Mouse (Mus musculus): ENCODE results near the gene E2f1.

Gene E2f1

DNA sequence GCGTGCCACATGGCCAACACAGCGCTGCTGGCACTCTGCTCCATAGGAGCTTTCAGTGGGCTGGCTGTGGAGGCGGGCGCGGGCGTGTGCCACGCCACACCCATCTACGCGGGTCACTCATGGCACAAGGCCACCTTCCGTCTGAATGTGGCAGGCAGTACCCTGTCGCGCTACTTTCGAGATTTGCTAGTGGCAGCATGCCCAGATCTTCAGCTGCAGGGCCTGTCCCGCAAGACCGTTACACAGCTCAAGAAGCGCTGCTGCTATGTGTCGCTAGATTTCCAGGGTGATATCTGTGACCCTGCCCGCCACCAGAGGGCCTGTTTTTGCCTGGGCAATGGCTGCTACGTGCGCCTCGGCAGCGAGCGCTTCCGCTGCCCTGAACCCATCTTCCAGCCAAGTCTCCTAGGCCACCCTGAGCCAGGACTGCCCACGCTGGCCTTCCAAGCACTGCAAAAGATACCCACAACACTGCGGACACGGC lies 17.2 kb downstream of the E2f1 start:
- DNase-seq (ENCODE audit: low read depth, low spot score) = no peak

DNA sequence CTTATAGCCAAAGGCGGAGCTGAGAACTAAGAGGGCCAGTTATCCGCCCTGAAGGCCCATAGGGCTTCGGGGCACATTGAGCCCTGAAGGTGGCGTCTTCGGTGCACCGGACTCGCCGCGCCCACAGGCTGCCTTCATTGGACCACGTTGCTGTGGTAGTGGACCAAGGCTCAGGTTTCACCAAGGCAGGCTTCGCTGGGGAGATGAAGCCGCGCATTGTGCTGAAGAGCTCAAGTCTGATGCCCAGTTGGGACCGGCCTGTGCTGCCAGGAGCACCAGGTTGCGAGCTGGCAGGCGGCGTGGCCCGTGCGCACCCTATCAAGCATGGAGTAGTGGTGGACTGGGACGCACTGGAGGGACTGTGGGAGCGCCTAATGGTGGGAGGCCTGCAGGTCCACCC lies 17.8 kb downstream of the E2f1 start:
- no peak for DNase-seq (ENCODE audit: low read depth, low spot score)

DNA sequence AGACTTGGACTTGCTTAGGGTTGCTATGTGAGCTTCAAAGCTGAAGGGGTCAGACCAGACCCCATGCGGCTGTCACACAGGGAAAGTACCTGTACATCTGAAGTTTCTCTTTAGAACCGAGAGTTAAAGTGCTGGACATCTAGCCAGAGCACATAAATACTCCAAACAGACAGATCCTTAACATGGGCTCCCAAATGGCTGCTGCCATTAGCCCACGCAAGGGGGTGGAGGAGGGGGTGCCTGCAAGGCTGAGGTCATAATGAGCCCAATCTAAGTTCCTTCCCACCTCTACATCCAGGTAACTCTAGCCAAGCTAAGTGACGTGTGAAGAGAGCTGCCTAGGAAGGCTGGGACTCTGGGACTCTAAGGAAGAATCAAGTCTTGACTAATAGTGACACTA lies 18.2 kb downstream of the E2f1 start, which contains the start of gene Actl10:
Gene Actl10 (plus strand): TSS at position 301 of the 400 bp plus-strand sequence.
- no peak for DNase-seq (ENCODE audit: low read depth, low spot score)

DNA sequence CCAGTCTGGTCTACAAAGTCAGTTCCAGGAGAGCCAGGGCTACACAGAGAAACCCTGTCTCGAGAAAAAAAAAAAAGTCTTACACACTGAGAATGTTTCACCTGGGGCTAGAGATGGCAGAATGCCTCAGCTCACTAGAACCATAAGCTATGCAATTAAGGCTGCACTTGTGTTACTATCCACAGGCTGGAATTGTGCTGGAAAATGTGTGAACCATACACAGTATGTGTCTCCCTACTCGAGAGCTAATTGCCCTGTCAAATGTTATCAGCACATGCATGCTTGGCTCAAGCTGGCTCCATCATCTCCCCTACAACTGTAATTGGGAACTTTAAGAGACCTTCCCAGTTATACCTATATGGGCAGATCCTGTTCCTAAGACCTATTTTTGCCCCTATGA lies 18.8 kb downstream of the E2f1 start:
- no peak for DNase-seq (ENCODE audit: low read depth, low spot score)

DNA sequence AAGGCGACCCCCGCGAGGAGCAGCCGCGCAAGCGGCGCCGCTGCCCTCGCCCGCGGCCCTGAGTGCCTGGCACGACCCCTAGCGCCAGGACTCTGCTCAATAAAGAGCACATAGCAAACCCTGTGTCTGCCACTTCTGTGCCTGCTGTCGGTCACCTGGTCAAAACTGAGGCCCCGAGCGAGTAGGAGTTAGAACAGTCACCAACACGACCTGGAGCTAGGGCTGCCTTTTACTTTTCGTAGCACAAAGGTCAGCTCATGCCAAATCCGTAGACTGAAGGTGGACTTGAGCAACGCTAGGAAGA lies 19.9 kb downstream of the E2f1 start:
- no peak for DNase-seq (ENCODE audit: low read depth, low spot score)

DNA sequence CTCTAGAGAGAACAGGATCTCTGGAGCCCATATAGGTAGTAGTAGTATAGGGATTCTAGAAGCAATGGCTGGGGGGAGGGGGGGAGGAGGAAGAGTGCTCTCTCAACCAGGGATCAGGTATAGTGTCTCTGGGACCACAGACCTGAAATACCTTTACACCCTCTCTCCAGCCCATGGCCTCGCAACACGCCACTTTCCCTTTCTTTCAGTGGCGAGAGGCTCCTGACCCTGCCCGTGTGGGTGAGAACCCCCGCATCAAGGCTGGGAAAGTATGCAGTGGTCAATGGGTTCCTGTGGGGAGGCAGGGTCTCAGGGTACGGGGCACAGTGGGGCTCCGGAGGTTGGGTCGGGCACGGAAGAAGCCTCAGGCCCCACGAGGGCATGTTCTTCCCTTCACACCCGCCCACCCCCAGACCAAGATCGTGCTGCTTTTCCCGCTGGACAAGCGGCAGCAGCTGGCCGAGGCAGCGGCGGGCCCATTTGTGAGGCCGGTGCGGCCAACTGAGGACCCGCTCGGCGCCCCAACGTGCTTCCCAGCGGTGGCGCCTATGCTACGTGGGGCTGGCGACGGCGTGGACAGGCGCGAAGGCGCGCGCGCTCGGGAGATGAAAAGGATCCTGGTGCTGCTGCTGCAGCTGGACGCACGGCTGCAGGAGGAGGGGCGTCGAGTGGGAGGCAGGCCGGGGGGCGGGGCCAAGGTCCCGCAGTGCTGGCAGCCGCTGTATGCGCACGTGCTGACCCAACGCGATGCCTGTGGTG lies 20.4 kb downstream of the E2f1 start:
- peak; percentile 75 for DNase-seq (ENCODE audit: low read depth, low spot score)

DNA sequence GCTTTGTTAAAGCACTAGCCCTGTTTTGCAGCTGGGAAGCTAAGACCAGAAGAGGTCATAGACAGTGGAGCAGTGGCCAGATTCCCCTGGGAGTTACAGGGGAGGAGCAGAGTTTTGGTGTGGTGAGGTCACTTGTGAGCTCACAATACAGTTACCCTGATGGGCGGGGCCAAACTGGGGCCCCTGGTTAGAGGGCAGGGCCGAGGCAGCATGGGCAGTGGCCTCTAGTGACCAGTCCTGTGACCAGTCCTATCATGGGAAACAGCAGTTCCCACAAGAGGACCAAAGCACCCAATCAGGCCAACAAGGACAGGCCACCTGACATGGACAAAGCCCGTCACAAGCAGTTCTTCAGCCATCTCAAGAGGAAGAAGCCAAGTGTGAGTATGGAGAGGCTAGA lies 21.0 kb downstream of the E2f1 start:
- no peak for DNase-seq (ENCODE audit: low read depth, low spot score)

DNA sequence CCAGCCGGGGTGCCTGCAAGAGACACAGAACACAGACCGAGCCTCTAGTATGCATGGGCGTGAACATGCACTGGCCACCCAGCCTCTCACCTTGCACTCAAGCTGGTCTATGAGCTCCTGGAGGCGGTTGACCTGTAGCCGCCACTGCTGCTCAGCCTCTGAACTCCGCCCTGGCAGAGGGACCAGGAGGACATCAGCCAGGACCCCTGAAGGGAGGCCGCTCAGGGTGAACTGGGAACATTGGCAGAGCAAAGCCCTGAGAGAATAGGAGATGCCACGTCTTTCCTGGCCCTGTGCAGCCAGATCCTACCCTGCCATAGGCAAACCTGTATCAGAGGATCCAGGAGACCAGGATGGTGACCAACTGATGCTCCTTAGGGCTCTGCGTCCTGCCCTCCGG lies 23.0 kb downstream of the E2f1 start, which contains the start of gene 1700003F12Rik:
Gene 1700003F12Rik (plus strand): TSS at position 375 of the 400 bp plus-strand sequence.
- DNase-seq (ENCODE audit: low read depth, low spot score) = no peak

DNA sequence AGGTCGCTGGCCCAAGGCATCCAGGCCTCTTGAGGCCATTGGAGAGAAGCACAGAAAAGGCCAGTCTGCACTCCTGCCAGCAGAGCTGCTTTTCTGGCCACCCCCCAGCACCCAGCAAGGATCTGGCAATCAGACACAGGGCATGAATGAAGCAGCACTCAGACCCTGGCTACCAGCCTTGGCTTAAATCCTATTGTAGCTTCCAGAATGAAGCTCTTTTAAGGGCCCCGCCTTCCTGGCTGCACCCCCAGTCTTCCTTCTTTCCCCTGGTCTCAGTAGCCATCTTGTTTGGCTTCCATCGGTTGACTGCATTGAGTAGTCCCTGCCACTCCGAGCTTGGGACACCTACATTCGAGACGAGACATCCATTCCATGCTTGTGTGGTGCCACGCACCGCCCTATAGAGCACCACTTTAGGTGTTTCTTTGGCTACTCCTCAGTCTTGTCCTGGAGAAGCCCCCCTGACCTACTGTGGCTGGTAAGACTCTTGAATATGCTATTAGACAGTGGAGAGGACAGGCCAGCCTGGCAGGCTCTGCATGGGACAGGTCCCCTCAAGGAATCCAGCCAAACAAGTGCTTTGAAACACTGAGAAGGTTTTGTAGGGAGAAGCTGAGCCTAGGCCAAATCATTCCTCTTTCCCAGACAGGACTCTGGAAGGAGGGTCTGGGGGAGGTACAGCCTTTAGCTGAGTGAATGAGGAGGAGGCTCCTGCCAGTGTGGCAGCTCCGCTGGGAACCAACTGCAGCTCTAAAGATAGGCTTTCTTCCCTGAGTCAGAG lies 25.9 kb downstream of the E2f1 start:
- no peak for DNase-seq (ENCODE audit: low read depth, low spot score)

DNA sequence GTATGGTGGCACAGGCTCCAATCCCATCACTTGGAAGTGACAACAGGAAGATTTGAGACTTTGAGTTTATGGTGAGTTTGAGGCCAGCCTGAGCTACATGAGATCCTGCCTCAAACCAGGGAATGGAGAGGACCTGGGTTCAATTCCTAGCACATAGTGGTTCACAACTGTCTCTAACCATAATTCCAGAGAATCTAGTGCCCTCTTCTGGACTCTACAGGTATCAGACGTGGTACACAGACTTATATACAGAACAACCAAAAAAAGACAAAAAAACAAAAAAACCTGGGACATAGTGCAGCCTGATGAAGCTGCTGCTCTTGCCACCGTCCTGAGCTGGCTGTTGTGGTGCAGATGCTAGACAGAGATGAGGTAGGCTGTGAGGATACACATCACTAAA lies 28.1 kb downstream of the E2f1 start:
- DNase-seq (ENCODE audit: low read depth, low spot score) = no peak

DNA sequence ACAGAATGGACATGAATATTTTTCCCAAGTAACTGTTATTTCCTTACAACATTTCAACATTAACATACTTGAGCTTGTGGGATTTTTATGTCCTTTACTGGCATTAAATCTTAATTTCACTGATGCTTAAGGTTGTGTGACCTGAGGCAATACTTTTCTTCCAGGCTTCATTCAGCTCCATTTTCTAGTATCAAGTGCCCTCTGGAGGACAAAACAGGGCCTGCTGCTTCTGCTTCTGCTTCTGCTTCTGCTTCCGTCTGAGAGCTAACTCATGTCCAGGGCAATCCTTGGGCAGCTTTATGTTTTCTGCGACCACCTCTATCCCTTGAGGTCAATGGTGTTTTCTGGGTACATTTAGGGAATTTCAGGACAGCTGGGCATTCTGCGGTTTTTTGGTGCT lies 30.0 kb downstream of the E2f1 start:
- DNase-seq (ENCODE audit: low read depth, low spot score) = peak; percentile 62

DNA sequence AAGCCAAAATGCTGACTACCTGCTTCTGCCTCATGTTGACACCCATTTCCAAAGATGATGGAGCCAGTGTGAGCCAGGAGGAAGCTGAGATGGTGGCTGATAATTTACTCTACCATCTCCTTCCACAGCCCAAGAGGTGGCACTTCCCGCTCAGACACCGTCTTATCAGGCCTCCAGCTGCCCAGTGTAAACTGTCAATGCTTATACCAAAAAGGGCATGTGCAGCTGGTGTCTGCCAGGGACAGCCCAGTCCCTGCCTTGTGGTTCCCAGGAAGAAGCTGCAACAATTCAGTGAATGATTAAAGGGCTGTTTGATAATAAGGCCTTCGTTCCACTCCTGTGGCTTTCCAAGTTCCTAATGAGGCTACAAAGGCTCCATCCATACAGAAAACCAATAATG lies 31.0 kb downstream of the E2f1 start:
- no peak for DNase-seq (ENCODE audit: low read depth, low spot score)

DNA sequence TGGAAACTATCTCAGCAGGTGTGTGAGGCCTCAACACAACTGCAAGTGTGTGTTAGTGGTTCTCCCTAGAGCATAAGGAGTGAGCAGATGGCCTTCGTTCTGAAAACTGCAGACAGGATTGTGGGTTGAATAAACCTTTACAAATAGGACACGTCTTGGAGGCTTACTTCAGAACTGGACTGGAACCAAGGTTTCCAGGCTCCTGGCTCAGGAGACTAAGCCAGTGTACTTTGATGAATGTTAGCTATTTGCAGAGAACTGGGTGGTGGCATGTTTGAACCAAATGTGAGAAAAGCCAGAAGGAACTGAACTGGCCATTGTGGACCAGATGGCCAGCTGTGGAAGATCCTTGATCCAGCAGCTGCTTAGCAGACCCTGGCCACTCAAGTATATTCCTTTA lies 31.4 kb downstream of the E2f1 start:
- DNase-seq (ENCODE audit: low read depth, low spot score) = no peak

DNA sequence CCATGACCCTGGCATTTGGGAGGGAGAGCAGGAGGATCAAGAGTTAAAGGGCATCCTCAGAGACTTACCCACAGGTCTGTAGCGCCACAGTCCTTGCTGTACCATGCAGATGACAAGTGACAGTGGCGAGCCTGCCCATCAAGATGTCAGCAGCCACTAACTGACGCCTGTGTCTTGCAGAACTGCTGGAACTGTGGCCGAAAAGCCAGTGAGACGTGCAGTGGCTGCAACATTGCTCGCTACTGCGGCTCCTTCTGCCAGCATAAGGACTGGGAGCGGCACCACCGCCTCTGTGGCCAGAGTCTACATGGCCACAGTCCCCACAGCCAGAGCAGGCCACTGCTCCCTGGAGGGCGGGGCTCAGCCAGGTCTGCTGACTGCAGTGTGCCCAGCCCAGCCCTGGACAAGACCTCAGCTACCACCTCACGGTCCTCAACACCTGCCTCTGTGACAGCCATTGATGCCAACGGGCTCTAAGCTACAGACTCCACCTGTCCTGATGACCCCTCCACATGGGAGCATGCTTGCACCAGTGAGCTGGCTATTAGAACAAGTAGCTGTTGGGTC lies 34.9 kb downstream of the E2f1 start:
- DNase-seq (ENCODE audit: low read depth, low spot score) = no peak

DNA sequence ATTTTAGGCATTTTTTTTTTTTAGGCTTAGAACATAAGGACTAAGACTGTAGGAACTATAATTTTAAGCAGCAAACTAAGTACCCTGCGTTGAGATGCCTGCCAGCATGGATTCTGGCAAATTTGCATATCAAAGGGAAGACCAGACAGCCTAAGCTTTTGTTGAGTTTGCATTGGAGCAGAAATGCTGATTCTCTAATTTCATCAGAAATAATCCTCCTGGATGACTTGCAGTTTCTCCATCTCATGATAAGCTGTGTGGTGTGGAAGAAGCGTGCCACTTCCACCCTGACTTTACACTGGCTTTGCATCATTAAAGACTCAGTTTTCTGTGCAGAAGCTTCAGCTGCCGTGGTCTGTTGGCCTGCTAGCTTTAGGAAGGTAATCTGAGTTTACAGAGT lies 36.8 kb downstream of the E2f1 start:
- DNase-seq (ENCODE audit: low read depth, low spot score) = no peak

DNA sequence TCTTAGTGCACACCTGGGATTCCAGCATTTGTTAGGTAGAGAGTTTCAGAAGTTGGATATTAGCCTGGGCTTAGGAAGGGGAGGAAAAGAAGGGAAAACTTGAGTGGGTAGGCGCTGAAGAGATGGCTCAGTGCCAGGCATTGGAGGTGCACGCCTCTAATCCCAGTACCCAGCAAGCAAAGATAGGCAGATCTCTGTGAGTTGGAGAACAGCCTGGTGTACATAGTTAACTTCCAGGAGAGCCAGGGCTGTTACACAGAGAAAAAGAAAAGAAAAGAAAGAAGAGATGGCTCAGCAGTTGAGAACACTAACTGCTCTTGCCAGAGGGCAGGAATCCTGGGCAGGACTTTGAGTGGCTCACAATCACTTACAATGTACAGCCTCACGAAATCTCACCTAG lies 43.2 kb downstream of the E2f1 start:
- DNase-seq (ENCODE audit: low read depth, low spot score) = no peak

DNA sequence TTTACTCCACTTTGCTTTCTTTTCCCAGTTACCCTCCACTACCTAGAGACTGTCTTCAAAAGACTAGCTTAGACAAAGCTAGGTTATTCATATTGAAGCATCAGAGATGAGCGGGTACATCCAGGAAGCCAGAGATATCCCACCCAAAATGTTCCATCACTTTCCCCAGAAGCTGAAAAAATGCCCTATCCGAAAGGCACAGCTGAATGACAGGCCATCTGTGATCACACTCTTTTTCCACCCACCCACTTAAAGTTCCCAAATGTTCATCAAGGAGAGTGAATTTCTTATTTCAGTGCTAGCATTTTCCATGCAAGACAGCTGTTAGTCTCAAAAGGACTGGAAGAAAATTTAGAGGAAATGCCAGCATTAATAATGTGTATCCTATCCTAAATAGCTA lies 44.4 kb downstream of the E2f1 start:
- DNase-seq (ENCODE audit: low read depth, low spot score) = no peak

DNA sequence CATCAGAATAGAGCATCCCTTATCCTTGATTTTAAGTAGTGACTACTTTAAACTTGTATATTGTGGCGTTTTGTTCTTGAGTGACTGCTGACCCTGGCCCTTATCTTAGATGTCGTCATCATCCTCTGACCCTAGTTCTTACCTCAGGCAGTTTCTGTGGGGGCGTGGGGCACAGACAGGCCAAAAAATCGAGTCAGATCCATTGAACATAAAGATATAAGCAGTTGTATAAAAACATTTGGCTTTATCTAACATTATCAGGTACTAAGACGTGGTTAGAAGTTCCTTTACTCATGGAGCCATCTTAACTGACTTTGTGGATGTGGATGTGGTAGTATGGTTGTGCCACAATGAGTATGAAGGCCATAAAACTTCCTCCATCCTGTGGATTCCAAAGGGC lies 47.4 kb downstream of the E2f1 start:
- no peak for DNase-seq (ENCODE audit: low read depth, low spot score)

DNA sequence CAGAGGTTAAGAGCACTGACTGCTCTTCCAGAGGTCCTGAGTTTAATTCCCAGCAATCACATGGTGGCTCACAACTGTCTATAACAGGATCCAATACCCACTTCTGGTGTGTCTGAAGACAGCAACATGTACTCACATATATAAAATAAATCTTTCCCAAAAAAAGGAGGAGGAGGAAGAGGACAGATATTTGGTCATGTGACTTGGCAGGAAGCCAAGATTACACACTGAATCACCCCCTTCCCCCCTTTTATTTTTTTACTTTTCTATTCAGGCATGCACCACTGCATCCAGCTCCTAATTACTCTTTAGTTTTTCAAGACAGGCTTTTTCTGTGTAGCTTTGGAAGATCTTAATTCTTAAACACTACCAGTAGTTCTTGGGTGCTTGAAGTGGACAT lies 48.2 kb downstream of the E2f1 start:
- no peak for DNase-seq (ENCODE audit: low read depth, low spot score)

DNA sequence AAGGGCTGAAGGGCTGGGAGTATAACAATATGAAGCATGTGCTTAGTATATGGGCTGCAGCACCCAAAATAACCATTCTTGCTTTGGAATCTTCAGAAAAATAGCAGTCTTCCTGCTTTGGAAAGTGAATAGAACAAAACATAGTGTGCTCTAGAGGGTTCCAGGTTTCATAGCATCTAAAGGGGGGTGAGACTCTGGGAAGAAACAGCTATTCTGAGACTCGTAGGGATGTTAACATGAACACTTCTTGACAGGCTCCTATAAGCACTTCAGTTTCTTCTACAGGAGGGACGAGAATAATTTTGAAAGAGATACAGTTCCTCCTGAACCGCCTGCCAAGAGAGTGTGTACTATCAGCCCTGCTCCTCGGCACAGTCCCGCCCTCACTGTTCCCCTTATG lies 52.3 kb downstream of the E2f1 start:
- DNase-seq (ENCODE audit: low read depth, low spot score) = no peak

DNA sequence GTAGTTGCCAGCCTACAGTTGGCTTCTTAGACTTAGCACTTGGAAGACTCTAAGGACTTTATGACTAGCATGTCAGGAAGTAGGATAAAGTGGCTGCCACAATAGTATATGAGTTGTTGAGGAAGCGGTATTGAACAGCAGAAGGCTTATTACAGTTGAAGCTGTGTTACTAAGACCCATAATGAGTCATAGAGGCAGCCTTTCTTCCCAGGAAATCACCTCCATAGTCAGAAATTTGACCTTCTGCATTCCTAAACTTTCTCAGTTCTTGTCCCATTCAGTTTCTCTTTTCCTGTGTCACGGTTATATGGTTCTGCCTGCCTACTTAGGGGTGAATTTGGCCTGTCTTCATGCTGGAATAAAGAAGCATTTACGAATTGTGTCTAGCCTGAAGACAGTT lies 52.7 kb downstream of the E2f1 start:
- no peak for DNase-seq (ENCODE audit: low read depth, low spot score)

DNA sequence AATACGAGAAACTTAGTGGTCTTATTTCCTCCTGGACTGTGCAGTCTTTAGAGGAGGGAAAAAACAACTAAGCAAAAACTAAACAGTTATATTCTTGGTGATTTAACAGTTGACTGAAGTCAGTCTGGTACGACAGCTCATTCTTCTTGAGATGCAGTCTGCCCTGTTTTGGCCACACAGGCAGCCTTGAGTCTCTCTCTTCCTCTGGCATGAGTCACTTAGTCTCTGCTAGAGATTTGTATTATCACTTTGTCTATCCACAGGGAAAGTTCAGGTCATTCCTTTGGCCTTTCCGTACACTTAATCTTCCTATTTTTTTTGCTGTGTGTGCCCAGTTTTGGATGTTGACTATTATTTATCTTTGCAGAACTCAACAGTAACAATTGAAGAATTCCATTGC lies 59.6 kb downstream of the E2f1 start:
- DNase-seq (ENCODE audit: low read depth, low spot score) = no peak

Data from A20 (cell line).